Mouse (Mus musculus) cortical plate, adult 2 months (tissue): ENCODE data around the gene Gm14139.
"Not testable (repeated sequence)": the region's sequence is repeated elsewhere in the genome, so short reads cannot be mapped to it uniquely, and the experiment has no call there.

Experiments used
- CTCF ChIP-seq: fragments of 200-500 bp; IDR thresholded peaks from 2 replicates; pipeline ENCODE4 v1.5.1; 2011; ENCODE audit warnings: mild to moderate bottlenecking, control low read depth, low read length; ENCODE audit not compliant: insufficient read depth; ENCODE audit errors: extremely low read depth
- POLR2A ChIP-seq: fragments of 200-500 bp; IDR thresholded peaks from 2 replicates; pipeline ENCODE4 v1.6.1; 2011; ENCODE audit warnings: mild to moderate bottlenecking, low read length, control low read depth; ENCODE audit not compliant: insufficient read depth; ENCODE audit errors: extremely low read depth

- not testable (repeated sequence) for TF ChIP-seq POLR2A, CTCF
Measured at GRCm38 (mm10) chr2:150181046-150181445, 509 bp upstream of the Gm14139 start.
